Mouse (Mus musculus) liver, embryonic 16.5 days (tissue): ENCODE results near the gene Vmn2r124. TPM values are rescaled to one million over a fixed set of nuclear protein-coding genes. Genes with fewer than 3 reads are reported as not detected.
"Not testable (repeated sequence)": the region's sequence is repeated elsewhere in the genome, so short reads cannot be mapped to it uniquely, and the experiment has no call there.

Experiments
- ATAC-seq: fragments of 200-750 bp; cut with Nextera tagmentation; 2 replicates; pipeline ENCODE4 v1.8.0; 2017; ENCODE audit warnings: low read depth, mild to moderate bottlenecking, moderate number of reproducible peaks, moderate library complexity
- H3K27ac ChIP-seq: fragments of 300-500 bp; sonication (generic); 2 replicates; pipeline ENCODE4 v1.5.1; 2014; ENCODE audit warnings: mild to moderate bottlenecking, low read length
- H3K27me3 ChIP-seq: fragments of 300-500 bp; sonication (generic); 2 replicates; pipeline ENCODE4 v1.6.1; 2014; ENCODE audit warnings: low read depth, low read length, mixed read lengths; ENCODE audit not compliant: control insufficient read depth, insufficient read depth
- H3K36me3 ChIP-seq: fragments of 300-500 bp; sonication (generic); 2 replicates; pipeline ENCODE4 v1.6.1; 2014; ENCODE audit warnings: mild to moderate bottlenecking; ENCODE audit not compliant: control insufficient read depth, insufficient read depth
- H3K4me1 ChIP-seq: fragments of 300-500 bp; sonication (generic); 2 replicates; pipeline ENCODE4 v1.6.1; 2014; ENCODE audit warnings: low read depth, low read length, mixed read lengths; ENCODE audit not compliant: control insufficient read depth
- H3K4me2 ChIP-seq: fragments of 300-500 bp; sonication (generic); 2 replicates; pipeline ENCODE4 v1.6.1; 2014; ENCODE audit warnings: low read depth, low read length, mixed read lengths
- H3K4me3 ChIP-seq: fragments of 300-500 bp; sonication (generic); 2 replicates; pipeline ENCODE4 v1.5.1; 2014; ENCODE audit warnings: low read depth, mild to moderate bottlenecking, low read length
- H3K9ac ChIP-seq: fragments of 300-500 bp; sonication (generic); 2 replicates; pipeline ENCODE4 v1.6.1; 2014; ENCODE audit warnings: low read depth, low read length
- H3K9me3 ChIP-seq: fragments of 300-500 bp; sonication (generic); replicated peaks from 2 replicates; pipeline ENCODE4 v1.6.1; 2016; ENCODE audit warnings: low read length; ENCODE audit not compliant: control insufficient read depth
- WGBS: fragments of 180-500 bp; shearing (Covaris S2); extraction: QIAGEN DNeasy Blood & Tissue Kit; methylation state at CpG from one replicate; pipeline ENCODE4 v1.1.7; 2014; ENCODE audit not compliant: insufficient replicate concordance; 5-methylcytosine and 5-hydroxymethylcytosine counted together
- polyA plus RNA-seq: library from polyadenylated mRNA; unstranded; fragments of >200 nt; fragmentation: Nextera tagmentation; extraction: Ambion mirVana; gene quantifications from 2 replicates; pipeline ENCODE4 v1.2.1, GENCODE M21; 2015

The Vmn2r124 gene
- not detected in 2 replicates for polyA plus RNA-seq

GRCm38 (mm10) chr17:18049124-18049523 lies at the start of gene Vmn2r124:
Gene Vmn2r124, plus strand, starts transcription at chr17:18049424.
- 18% methylated on average over 2 of the region's 2 CpGs for WGBS
- Histone ChIP-seq H3K4me3 (no peak within 1 kb of the TSS), H3K4me2 (no peak within 1 kb of the TSS), H3K27ac (no peak within 1 kb of the TSS), H3K9ac (no peak within 1 kb of the TSS), H3K9me3 (no peaks in the 10 kb centered on the region), H3K4me1 (no peaks in the 10 kb centered on the region), H3K36me3 (no peaks in the 10 kb centered on the region), H3K27me3 (no peaks in the 10 kb centered on the region)
- ATAC-seq: no peak

DNA sequence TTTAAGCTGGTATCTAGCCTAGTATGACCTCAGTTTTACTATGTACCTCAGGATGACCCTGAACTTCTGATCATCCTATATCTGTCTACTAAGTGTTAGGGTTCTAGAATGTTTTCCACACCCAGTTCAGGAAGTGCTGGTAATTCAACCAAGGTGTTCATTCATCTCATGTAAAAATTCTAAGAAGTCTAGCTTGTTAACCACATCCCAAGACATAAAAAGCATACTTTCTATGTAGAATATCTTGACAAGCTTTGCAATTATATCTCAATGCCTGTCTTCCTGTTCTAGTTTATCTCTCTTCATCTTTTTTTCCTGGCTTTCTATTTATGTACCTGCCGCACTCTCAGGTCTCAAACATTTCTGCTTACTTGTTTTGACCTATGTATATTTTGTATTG lies 44.5 kb upstream of the Vmn2r124 start:
- no peak overlapping the region for H3K4me3 ChIP-seq
- H3K27me3 ChIP-seq: no peaks in the 10 kb centered on the region
- no peaks in the 10 kb centered on the region for H3K36me3 ChIP-seq
- no peak overlapping the region for H3K9ac ChIP-seq
- no peak for ATAC-seq
- H3K27ac ChIP-seq: no peak overlapping the region
- no peaks in the 10 kb centered on the region for H3K9me3 ChIP-seq
- H3K4me2 ChIP-seq: no peak overlapping the region
- WGBS: 67% methylated on average over 1 of the region's 1 CpGs
- H3K4me1 ChIP-seq: no peaks in the 10 kb centered on the region

GRCm38 (mm10) chr17:18021433-18021832 lies 27.8 kb upstream of the Vmn2r124 start, which contains the start of gene Fpr-rs4:
Gene Fpr-rs4, plus strand, starts transcription at chr17:18021733.
- no peaks in the 10 kb centered on the region for H3K9me3 ChIP-seq
- no peaks in the 10 kb centered on the region for H3K27me3 ChIP-seq
- no peak within 1 kb of the TSS for H3K4me2 ChIP-seq
- no peak within 1 kb of the TSS for H3K9ac ChIP-seq
- H3K4me1 ChIP-seq: no peaks in the 10 kb centered on the region
- 35% methylated on average over 2 of the region's 2 CpGs for WGBS
- ATAC-seq: no peak
- H3K4me3 ChIP-seq: no peak within 1 kb of the TSS
- H3K36me3 ChIP-seq: no peaks in the 10 kb centered on the region
- H3K27ac ChIP-seq: no peak within 1 kb of the TSS

- not testable (repeated sequence) for H3K27ac ChIP-seq, H3K27me3 ChIP-seq, H3K4me2 ChIP-seq, H3K9me3 ChIP-seq, H3K4me1 ChIP-seq, H3K36me3 ChIP-seq, H3K4me3 ChIP-seq, ATAC-seq, H3K9ac ChIP-seq
Observed at GRCm38 (mm10) chr17:18084716-18085115, 35.5 kb downstream of the Vmn2r124 start, which contains the start of gene Vmn2r91. Gene Vmn2r91, plus strand, starts transcription at chr17:18085016.

- WGBS: 25% methylated on average over 1 of the region's 1 CpGs
- H3K27me3 ChIP-seq: not testable (repeated sequence)
Observed at GRCm38 (mm10) chr17:18095626-18096025, 46.4 kb downstream of the Vmn2r124 start.

DNA sequence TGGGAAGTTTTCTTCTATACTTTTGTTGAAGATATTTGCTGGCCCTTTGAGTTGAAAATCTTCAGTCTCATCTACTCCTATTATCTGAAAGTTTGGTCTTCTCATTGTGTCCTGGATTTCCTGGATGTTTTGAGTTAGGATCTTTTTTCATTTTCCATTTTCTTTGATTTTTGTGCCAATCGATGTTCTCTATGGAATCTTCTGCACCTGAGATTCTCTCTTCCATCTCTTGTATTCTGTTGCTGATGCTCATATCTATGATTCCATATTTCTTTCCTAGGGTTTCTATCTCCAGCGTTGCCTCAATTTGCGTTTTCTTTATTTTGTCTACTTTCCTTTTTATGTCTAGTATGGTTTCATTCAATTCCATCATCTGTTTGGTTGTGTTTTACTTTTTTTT lies 53.0 kb downstream of the Vmn2r124 start:
- H3K4me3 ChIP-seq, H3K36me3 ChIP-seq, H3K9me3 ChIP-seq, ATAC-seq, H3K27me3 ChIP-seq, H3K4me2 ChIP-seq, H3K27ac ChIP-seq, H3K4me1 ChIP-seq, H3K9ac ChIP-seq: not testable (repeated sequence)
- 50% methylated on average over 3 of the region's 3 CpGs for WGBS

More at GRCm38 (mm10) chr17:18095626-18096025, 46.4 kb downstream of the Vmn2r124 start:
- not testable (repeated sequence) for H3K9ac ChIP-seq, H3K4me2 ChIP-seq, H3K27ac ChIP-seq, H3K4me3 ChIP-seq, H3K4me1 ChIP-seq, H3K9me3 ChIP-seq, H3K36me3 ChIP-seq, ATAC-seq

Other genes starting within 250 kb of the Vmn2r124 start
- 4.0 and 4.7 TPM in 2 replicates for gene Spaca6, start 222.3 kb upstream of the Vmn2r124 start, polyA plus RNA-seq
- 0.05 and 0.07 TPM in 2 replicates for gene Has1, start 194.2 kb upstream of the Vmn2r124 start, polyA plus RNA-seq
- 6.9 and 8.5 TPM in 2 replicates for gene Fpr1, start 165.5 kb upstream of the Vmn2r124 start, polyA plus RNA-seq
- 3.8 and 5.6 TPM in 2 replicates for gene Fpr2, start 161.6 kb upstream of the Vmn2r124 start, polyA plus RNA-seq
- gene Fpr3, start 161.6 kb upstream of the Vmn2r124 start, polyA plus RNA-seq: not detected in 2 replicates
- gene Fpr-rs4, start 27.7 kb upstream of the Vmn2r124 start, polyA plus RNA-seq: not detected in 2 replicates
- not detected in 2 replicates for gene Vmn2r91, start 35.6 kb downstream of the Vmn2r124 start, polyA plus RNA-seq
- gene Vmn2r92, start 102.5 kb downstream of the Vmn2r124 start, polyA plus RNA-seq: not detected in 2 replicates
- not detected in 2 replicates for gene Vmn2r94, start 228.3 kb downstream of the Vmn2r124 start, polyA plus RNA-seq
- not detected in 2 replicates for gene Vmn2r93, start 248.7 kb downstream of the Vmn2r124 start, polyA plus RNA-seq